Mouse (Mus musculus) kidney, postnatal 14 days (tissue): Measurements from ENCODE around the gene Adam33.

Experiments
- DNase-seq: peaks from one replicate; pipeline ENCODE4 v3.0.0; 2022; ENCODE audit warnings: mixed read lengths

Gene Adam33

GRCm38 (mm10) chr2:131026941-131027340 lies 36.7 kb downstream of the Adam33 start:
- no peak for DNase-seq

GRCm38 (mm10) chr2:131025230-131025629 lies 38.4 kb downstream of the Adam33 start:
- DNase-seq = no peak

GRCm38 (mm10) chr2:131010566-131010965 lies 53.0 kb downstream of the Adam33 start:
- DNase-seq = no peak

- DNase-seq = no peak
These were observed 54.5 kb downstream of the Adam33 start for GRCm38 (mm10) chr2:131009123-131009522.
